Mouse (Mus musculus): ENCODE results near the gene 6030445D17Rik.

- TF ChIP-seq POLR2A (IDR thresholded peaks at IDR 0.05; ENCODE audit: borderline replicate concordance, insufficient read depth, low read length) = no peak
- no peak for TF ChIP-seq CTCF (IDR thresholded peaks at IDR 0.05; ENCODE audit: borderline replicate concordance, insufficient read depth, low read depth, low read length)
Measured at GRCm38 (mm10) chr4:136511708-136512107, 49.7 kb downstream of the 6030445D17Rik start.
